Mouse (Mus musculus): ENCODE results near the gene Myl12a. TPM values are rescaled to one million over a fixed set of nuclear protein-coding genes. Genes with fewer than 3 reads are reported as not detected.
A peak's percentile ranks its signal among the peaks of the same experiment; 100 is the strongest.

Gene Myl12a
- polyA plus RNA-seq, 1 experiment from 2014 or later, result 761 TPM

- H3K4me2 ChIP-seq (ENCODE audit: low read length), result peak overlapping the region; percentile 89
- peaks cover 57% of the 10 kb centered on the region for H3K36me3 ChIP-seq (ENCODE audit: control insufficient read depth, insufficient read depth, low read length)
- H3K4me3 ChIP-seq (ENCODE audit: control insufficient read depth in 1 of 2, insufficient read depth in 1 of 2, low read depth in 1 of 2, low read length in 2 of 2), result peak overlapping the region; percentile 69 to 80
- ATAC-seq (ENCODE audit: insufficient number of reproducible peaks, insufficient read depth, low FRiP score, low read depth), result no peak
- H3K9me3 ChIP-seq (ENCODE audit: control insufficient read depth, low read length), result no peaks in the 10 kb centered on the region
- H3K4me1 ChIP-seq (ENCODE audit: control insufficient read depth in 2 of 2, insufficient read depth in 2 of 2, low read length in 2 of 2), result peaks cover 23 to 46% of the 10 kb centered on the region in 2 experiments
- peak overlapping the region; percentile 84 for H3K9ac ChIP-seq (ENCODE audit: low read length)
- H3K27me3 ChIP-seq (ENCODE audit: control insufficient read depth, insufficient read depth, low read length), result no peaks in the 10 kb centered on the region
- H3K27ac ChIP-seq (replicated peaks in 1 of 2; ENCODE audit: control insufficient read depth in 1 of 2, insufficient read depth in 1 of 2, low read depth in 2 of 2, low read length in 2 of 2), result no peak overlapping the region; a peak in 1 of 4 replicates
- WGBS, result 62% methylated on average over 8 of the region's 8 CpGs
Observed at GRCm38 (mm10) chr17:70989430-70989829, 13.2 kb downstream of the Myl12a start.

- WGBS, result 89% methylated on average over 12 of the region's 12 CpGs
- H3K4me1 ChIP-seq (ENCODE audit: control insufficient read depth in 2 of 2, insufficient read depth in 2 of 2, low read length in 2 of 2), result peaks cover 19 to 36% of the 10 kb centered on the region in 2 experiments
- no peak overlapping the region; the same call in 1 of the 2 replicates for H3K9ac ChIP-seq (ENCODE audit: low read length)
- no peaks in the 10 kb centered on the region for H3K9me3 ChIP-seq (ENCODE audit: control insufficient read depth, low read length)
- 0 out of 2 replicates have a peak, but pooled peaks cover 3% of the 10 kb centered on the region for H3K27me3 ChIP-seq (ENCODE audit: control insufficient read depth, insufficient read depth, low read length)
- no peak overlapping the region for H3K27ac ChIP-seq (replicated peaks in 1 of 2; ENCODE audit: control insufficient read depth in 1 of 2, insufficient read depth in 1 of 2, low read depth in 2 of 2, low read length in 2 of 2)
- H3K4me2 ChIP-seq (ENCODE audit: low read length), result no peak overlapping the region
- H3K36me3 ChIP-seq (ENCODE audit: control insufficient read depth, insufficient read depth, low read length), result peaks cover 50% of the 10 kb centered on the region
- ATAC-seq (ENCODE audit: insufficient number of reproducible peaks, insufficient read depth, low FRiP score, low read depth), result no peak
- H3K4me3 ChIP-seq (ENCODE audit: control insufficient read depth in 1 of 2, insufficient read depth in 1 of 2, low read depth in 1 of 2, low read length in 2 of 2), result no peak overlapping the region
Observed at GRCm38 (mm10) chr17:70988337-70988767, 14.3 kb downstream of the Myl12a start.

GRCm38 (mm10) chr17:70986831-70987660, 15.6 kb downstream of the Myl12a start:
- ATAC-seq (ENCODE audit: insufficient number of reproducible peaks, insufficient read depth, low FRiP score, low read depth), result no peak

GRCm38 (mm10) chr17:70986355-70986740, 16.3 kb downstream of the Myl12a start:
- Histone ChIP-seq H3K27ac (replicated peaks in 1 of 2; ENCODE audit: control insufficient read depth in 1 of 2, insufficient read depth in 1 of 2, low read depth in 2 of 2, low read length in 2 of 2) (no peak overlapping the region), H3K4me1 (ENCODE audit: control insufficient read depth in 2 of 2, insufficient read depth in 2 of 2, low read length in 2 of 2) (peaks cover 11 to 18% of the 10 kb centered on the region in 2 experiments), H3K4me3 (ENCODE audit: control insufficient read depth in 1 of 2, insufficient read depth in 1 of 2, low read depth in 1 of 2, low read length in 2 of 2) (no peak overlapping the region), H3K27me3 (ENCODE audit: control insufficient read depth, insufficient read depth, low read length) (peaks cover 21% of the 10 kb centered on the region), H3K9me3 (ENCODE audit: control insufficient read depth, low read length) (no peaks in the 10 kb centered on the region), H3K9ac (ENCODE audit: low read length) (no peak overlapping the region), H3K4me2 (ENCODE audit: low read length) (no peak overlapping the region), H3K36me3 (ENCODE audit: control insufficient read depth, insufficient read depth, low read length) (peaks cover 48% of the 10 kb centered on the region)
- no peak for ATAC-seq (ENCODE audit: insufficient number of reproducible peaks, insufficient read depth, low FRiP score, low read depth)
- WGBS, result 84% methylated on average over 6 of the region's 6 CpGs

More at GRCm38 (mm10) chr17:70986831-70987660, 15.6 kb downstream of the Myl12a start:
- Histone ChIP-seq H3K27ac (replicated peaks in 1 of 2; ENCODE audit: control insufficient read depth in 1 of 2, insufficient read depth in 1 of 2, low read depth in 2 of 2, low read length in 2 of 2) (no peak overlapping the region), H3K4me2 (ENCODE audit: low read length) (no peak overlapping the region), H3K27me3 (ENCODE audit: control insufficient read depth, insufficient read depth, low read length) (peaks cover 14% of the 10 kb centered on the region), H3K4me1 (ENCODE audit: control insufficient read depth in 2 of 2, insufficient read depth in 2 of 2, low read length in 2 of 2) (peaks cover 14 to 25% of the 10 kb centered on the region in 2 experiments), H3K9ac (ENCODE audit: low read length) (no peak overlapping the region), H3K9me3 (ENCODE audit: control insufficient read depth, low read length) (no peaks in the 10 kb centered on the region), H3K4me3 (ENCODE audit: control insufficient read depth in 1 of 2, insufficient read depth in 1 of 2, low read depth in 1 of 2, low read length in 2 of 2) (no peak overlapping the region), H3K36me3 (ENCODE audit: control insufficient read depth, insufficient read depth, low read length) (peaks cover 48% of the 10 kb centered on the region)
- 86% methylated on average over 15 of the region's 15 CpGs for WGBS

GRCm38 (mm10) chr17:70985501-70986354, 16.9 kb downstream of the Myl12a start:
- Histone ChIP-seq H3K4me2 (ENCODE audit: low read length) (no peak overlapping the region), H3K4me3 (ENCODE audit: control insufficient read depth in 1 of 2, insufficient read depth in 1 of 2, low read depth in 1 of 2, low read length in 2 of 2) (no peak overlapping the region), H3K4me1 (ENCODE audit: control insufficient read depth in 2 of 2, insufficient read depth in 2 of 2, low read length in 2 of 2) (peaks cover 6 to 13% of the 10 kb centered on the region in 2 experiments; a peak in 2 of 4 replicates), H3K9ac (ENCODE audit: low read length) (no peak overlapping the region), H3K36me3 (ENCODE audit: control insufficient read depth, insufficient read depth, low read length) (peaks cover 54% of the 10 kb centered on the region), H3K27me3 (ENCODE audit: control insufficient read depth, insufficient read depth, low read length) (peaks cover 26% of the 10 kb centered on the region), H3K9me3 (ENCODE audit: control insufficient read depth, low read length) (no peaks in the 10 kb centered on the region), H3K27ac (replicated peaks in 1 of 2; ENCODE audit: control insufficient read depth in 1 of 2, insufficient read depth in 1 of 2, low read depth in 2 of 2, low read length in 2 of 2) (no peak overlapping the region)
- no peak for ATAC-seq (ENCODE audit: insufficient number of reproducible peaks, insufficient read depth, low FRiP score, low read depth)
- 78% methylated on average over 15 of the region's 15 CpGs for WGBS

- Histone ChIP-seq H3K4me1 (ENCODE audit: control insufficient read depth in 2 of 2, insufficient read depth in 2 of 2, low read length in 2 of 2) (peaks cover 2 to 9% of the 10 kb centered on the region in 2 experiments; a peak in 3 of 4 replicates), H3K9ac (ENCODE audit: low read length) (no peak overlapping the region), H3K36me3 (ENCODE audit: control insufficient read depth, insufficient read depth, low read length) (peaks cover 53% of the 10 kb centered on the region), H3K4me3 (ENCODE audit: control insufficient read depth in 1 of 2, insufficient read depth in 1 of 2, low read depth in 1 of 2, low read length in 2 of 2) (no peak overlapping the region), H3K27me3 (ENCODE audit: control insufficient read depth, insufficient read depth, low read length) (peaks cover 47% of the 10 kb centered on the region), H3K9me3 (ENCODE audit: control insufficient read depth, low read length) (no peaks in the 10 kb centered on the region), H3K4me2 (ENCODE audit: low read length) (0 out of 2 replicates have a peak overlapping the region, but pooled peaks have one; percentile 9), H3K27ac (replicated peaks in 1 of 2; ENCODE audit: control insufficient read depth in 1 of 2, insufficient read depth in 1 of 2, low read depth in 2 of 2, low read length in 2 of 2) (no peak overlapping the region)
- peak; percentile 80 for ATAC-seq (ENCODE audit: insufficient number of reproducible peaks, insufficient read depth, low FRiP score, low read depth)
- WGBS, result 58% methylated on average over 20 of the region's 20 CpGs
Observed at GRCm38 (mm10) chr17:70979345-70980223, 23.1 kb downstream of the Myl12a start.

- H3K4me3 ChIP-seq (ENCODE audit: control insufficient read depth in 1 of 2, insufficient read depth in 1 of 2, low read depth in 1 of 2, low read length in 2 of 2), result no peak overlapping the region
- H3K36me3 ChIP-seq (ENCODE audit: control insufficient read depth, insufficient read depth, low read length), result peaks cover 53% of the 10 kb centered on the region
- no peak for ATAC-seq (ENCODE audit: insufficient number of reproducible peaks, insufficient read depth, low FRiP score, low read depth)
- peaks cover 6 to 12% of the 10 kb centered on the region in 2 experiments for H3K4me1 ChIP-seq (ENCODE audit: control insufficient read depth in 2 of 2, insufficient read depth in 2 of 2, low read length in 2 of 2)
- no peaks in the 10 kb centered on the region for H3K9me3 ChIP-seq (ENCODE audit: control insufficient read depth, low read length)
- H3K27ac ChIP-seq (replicated peaks in 1 of 2; ENCODE audit: control insufficient read depth in 1 of 2, insufficient read depth in 1 of 2, low read depth in 2 of 2, low read length in 2 of 2), result no peak overlapping the region
- H3K9ac ChIP-seq (ENCODE audit: low read length), result no peak overlapping the region
- WGBS, result 90% methylated on average over 6 of the region's 6 CpGs
- peaks cover 41% of the 10 kb centered on the region for H3K27me3 ChIP-seq (ENCODE audit: control insufficient read depth, insufficient read depth, low read length)
- no peak overlapping the region for H3K4me2 ChIP-seq (ENCODE audit: low read length)
Observed at GRCm38 (mm10) chr17:70977799-70978198, 24.9 kb downstream of the Myl12a start.

All from heart, embryonic 14.5 days (tissue).